Mouse (Mus musculus) ES-E14 (cell line): ENCODE measurements around the gene Rundc3b. TPM values are rescaled to one million over a fixed set of nuclear protein-coding genes. Genes with fewer than 3 reads are reported as not detected.

Experiments used
- DNase-seq: peaks from one replicate; pipeline ENCODE4 v3.0.0-alpha.2; 2013; ENCODE audit warnings: low read depth, low spot score
- H3K27ac ChIP-seq: 2 replicates; pipeline ENCODE4 v1.5.1; 2012; ENCODE audit warnings: low read depth, mild to moderate bottlenecking, low read length, moderate library complexity, mixed read lengths; ENCODE audit not compliant: poor library complexity, insufficient read depth, severe bottlenecking
- H3K36me3 ChIP-seq: 2 replicates; pipeline ENCODE4 v1.6.1; 2012; ENCODE audit warnings: mild to moderate bottlenecking, low read length, moderate library complexity, mixed read lengths; ENCODE audit not compliant: control insufficient read depth, poor library complexity, insufficient read depth, severe bottlenecking
- H3K4me1 ChIP-seq, 2 experiments: fragments of 150-350 bp in 1 of 2; sonication (generic) in 1 of 2; 2 replicates each; pipeline ENCODE4 v1.6.1; 2012; ENCODE audit warnings: low read length in 2 of 2, mild to moderate bottlenecking in 1 of 2, mixed read lengths in 1 of 2; ENCODE audit not compliant: control insufficient read depth in 2 of 2, insufficient read depth in 2 of 2, poor library complexity in 1 of 2
- H3K4me3 ChIP-seq, 2 experiments: fragments of 150-350 bp in 1 of 2; sonication (generic) in 1 of 2; 2 replicates each; pipeline ENCODE4 v1.5.1; 2012; ENCODE audit warnings: low read length in 2 of 2, low read depth in 1 of 2, mild to moderate bottlenecking in 1 of 2, mixed read lengths in 1 of 2; ENCODE audit not compliant: insufficient read depth in 1 of 2, poor library complexity in 1 of 2, severe bottlenecking in 1 of 2
- H3K9ac ChIP-seq: 2 replicates; pipeline ENCODE4 v1.6.1; 2012; ENCODE audit warnings: low read depth, mild to moderate bottlenecking, low read length, mixed read lengths; ENCODE audit not compliant: poor library complexity, insufficient read depth, severe bottlenecking
- H3K9me3 ChIP-seq: fragments of 150-350 bp; sonication (generic); 2 replicates; pipeline ENCODE4 v1.6.1; 2012; ENCODE audit warnings: low read depth, mild to moderate bottlenecking, low read length; ENCODE audit not compliant: control insufficient read depth, insufficient read depth
- CHD2 ChIP-seq: IDR thresholded peaks from 2 replicates; pipeline ENCODE4 v1.6.1; 2014; ENCODE audit warnings: mild to moderate bottlenecking, low read depth, low read length, inconsistent platforms
- HCFC1 ChIP-seq: IDR thresholded peaks from 2 replicates; pipeline ENCODE4 v1.6.1; 2012; ENCODE audit warnings: low read length, inconsistent platforms, borderline replicate concordance; ENCODE audit not compliant: insufficient read depth
- MAFK ChIP-seq: IDR thresholded peaks from 2 replicates; pipeline ENCODE4 v1.6.1; 2014; ENCODE audit warnings: mild to moderate bottlenecking, low read depth, low read length, inconsistent platforms; ENCODE audit not compliant: insufficient read depth
- ZC3H11A ChIP-seq: IDR thresholded peaks from 2 replicates; pipeline ENCODE4 v1.6.1; 2012; ENCODE audit warnings: low read depth, mild to moderate bottlenecking, inconsistent platforms, low read length, borderline replicate concordance
- ZNF384 ChIP-seq: IDR thresholded peaks from 2 replicates; pipeline ENCODE4 v1.6.1; 2012; ENCODE audit warnings: low read depth, low read length, inconsistent platforms
- in situ Hi-C, 2 experiments: fragments of 600-800 bp; cut with MboI; formaldehyde crosslinking; loops; one replicate each; pipeline ENCODE4 v1.15.1; 2025; ENCODE audit warnings: low sequenced_read_pairs in 2 of 2, inconsistent platforms in 1 of 2; ENCODE audit not compliant: unreplicated experiment in 2 of 2
- total RNA-seq: library from RNA; depleted of rRNA; stranded (reverse); fragments of 300-350 nt; gene quantifications from 2 replicates; pipeline ENCODE4 v1.2.3, GENCODE M21; 2012

The Rundc3b gene
- total RNA-seq, 1 experiment: 2.5 TPM

DNA sequence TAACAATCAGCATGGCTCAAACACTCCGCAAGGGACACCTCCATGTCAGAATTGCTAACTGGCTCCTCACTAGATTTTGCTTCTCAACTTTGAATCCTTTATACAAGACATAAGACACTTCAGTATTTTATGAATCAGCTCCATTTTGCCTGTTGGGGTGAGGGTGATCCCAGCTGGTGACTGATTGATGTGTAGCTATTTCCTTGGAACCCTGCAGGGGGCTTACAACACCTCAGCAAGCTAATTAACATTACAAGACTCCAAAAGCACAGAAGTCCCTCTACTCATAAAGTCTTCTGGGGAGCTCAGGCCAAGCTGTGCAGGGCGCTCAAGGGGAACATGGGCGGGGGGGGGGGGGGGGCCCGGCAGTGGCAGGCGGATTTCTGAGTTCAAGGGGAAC is 78.2 kb downstream of the Rundc3b start:
- in situ Hi-C loops: no loop called here
- Histone ChIP-seq H3K27ac (no peak overlapping the region), H3K36me3 (no peaks in the 10 kb centered on the region), H3K4me3 (no peak overlapping the region), H3K4me1 (peaks cover 0 to 2% of the 10 kb centered on the region in 2 experiments; a peak in 1 of 4 replicates), H3K9ac (no peak overlapping the region), H3K9me3 (no peaks in the 10 kb centered on the region)
- peak; percentile 55 for DNase-seq
- no peak for TF ChIP-seq ZNF384
- no peak for TF ChIP-seq CHD2
- TF ChIP-seq MAFK: no peak
- no peak for TF ChIP-seq ZC3H11A
- TF ChIP-seq HCFC1: no peak

DNA sequence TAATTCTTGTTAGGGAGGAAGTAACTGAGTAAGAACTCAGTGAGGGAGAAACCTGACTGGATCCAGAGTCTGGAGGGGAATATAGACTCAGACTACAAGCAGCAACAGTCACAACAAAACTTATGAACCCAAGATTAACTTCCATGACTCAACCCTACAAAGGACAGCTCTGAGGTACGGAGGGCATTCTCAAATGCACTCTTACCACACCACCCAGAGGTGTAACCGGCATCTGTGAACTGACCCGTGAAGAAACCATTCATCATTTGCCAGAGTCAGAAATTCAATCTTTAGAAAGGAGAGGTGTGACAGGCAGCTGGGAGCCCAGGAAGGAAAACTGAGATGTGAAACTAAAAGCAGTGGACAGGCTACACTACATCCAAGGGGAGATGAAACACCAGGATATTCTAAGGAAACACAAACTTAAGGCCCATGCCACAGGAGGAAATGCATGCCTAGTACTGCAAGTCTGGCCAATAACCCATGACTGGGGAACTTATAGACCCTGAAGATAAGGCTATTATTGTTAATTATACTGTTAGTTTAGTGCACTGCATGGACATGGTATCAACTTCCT is 80.0 kb downstream of the Rundc3b start:
- H3K27ac ChIP-seq: no peak overlapping the region
- no peaks in the 10 kb centered on the region for H3K9me3 ChIP-seq
- H3K36me3 ChIP-seq: no peaks in the 10 kb centered on the region
- TF ChIP-seq HCFC1 (no peak), MAFK (no peak)
- no peak overlapping the region for H3K9ac ChIP-seq
- H3K4me1 ChIP-seq: peaks cover 0 to 2% of the 10 kb centered on the region in 2 experiments; a peak in 1 of 4 replicates
- in situ Hi-C loops: no loop called here
- no peak overlapping the region for H3K4me3 ChIP-seq
- no peak for DNase-seq

DNA sequence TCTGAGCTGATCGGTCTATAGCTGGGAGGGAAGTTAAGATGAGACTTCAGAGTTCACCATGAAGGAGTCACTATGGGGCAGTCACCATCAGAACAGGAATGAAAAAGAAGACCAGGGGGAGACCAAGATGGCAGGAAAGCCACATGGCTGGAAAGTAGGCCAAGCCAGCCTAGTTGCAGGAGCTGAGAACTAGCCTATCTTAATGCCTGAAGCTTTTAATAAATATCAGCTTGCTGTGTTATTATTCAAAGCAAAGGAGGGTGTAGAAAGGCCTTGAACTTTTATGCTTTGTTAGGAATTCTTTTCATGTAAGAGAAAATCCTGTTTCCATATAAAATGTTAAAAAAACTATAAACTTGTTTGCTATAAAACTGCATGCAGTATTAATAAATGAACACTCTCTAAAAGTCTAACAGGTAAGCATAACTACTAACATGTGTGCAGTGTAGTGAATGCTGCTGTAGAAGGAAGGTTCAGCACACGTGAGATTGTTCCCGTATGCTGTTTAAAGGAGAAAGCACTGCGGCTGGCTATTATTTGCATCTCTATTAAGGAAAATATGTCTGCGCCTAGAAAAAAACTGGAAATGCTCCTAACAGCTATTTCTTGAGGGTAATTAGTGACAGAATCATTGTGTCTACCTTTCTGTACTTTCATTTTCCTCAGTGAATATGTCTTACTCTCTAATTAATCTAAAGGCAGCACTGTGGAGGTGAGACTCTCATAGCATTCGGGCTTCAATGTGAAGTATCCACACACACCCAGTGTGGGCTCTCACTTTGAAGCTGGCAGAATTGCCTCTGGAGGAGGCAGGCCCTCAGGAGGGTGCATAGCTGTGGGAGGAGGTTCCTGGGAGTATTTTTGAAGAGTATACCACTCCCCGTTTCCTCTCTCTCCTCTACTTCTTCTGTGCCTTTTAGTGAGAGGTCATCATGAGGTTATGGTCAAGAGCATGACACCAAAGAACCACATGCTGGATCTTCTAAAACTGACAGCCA is 81.3 kb downstream of the Rundc3b start:
- DNase-seq: no peak

DNA sequence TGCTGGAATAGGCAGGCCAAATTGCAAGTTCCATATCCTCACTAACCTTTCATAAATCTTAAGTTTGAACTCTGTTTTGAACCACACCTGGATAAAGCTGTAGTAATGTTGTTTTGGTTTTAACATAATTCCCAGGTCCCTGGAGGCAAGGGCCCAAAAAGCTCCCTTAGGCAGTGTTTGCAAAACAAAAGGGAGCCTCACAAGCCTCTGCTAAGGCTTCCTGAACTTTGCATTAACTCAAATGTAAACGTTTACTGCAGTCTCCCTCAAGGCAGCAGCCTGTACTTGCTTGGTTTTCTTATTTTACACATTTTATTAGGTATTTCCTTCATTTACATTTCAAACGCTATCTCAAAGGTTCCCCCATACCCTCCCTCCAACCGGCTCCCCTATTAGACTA is 103.7 kb downstream of the Rundc3b start:
- in situ Hi-C loops: no loop called here
- TF ChIP-seq HCFC1: no peak
- no peak for TF ChIP-seq MAFK
- TF ChIP-seq ZNF384: no peak
- no peak for TF ChIP-seq CHD2
- no peak for TF ChIP-seq ZC3H11A
- Histone ChIP-seq H3K27ac (no peak overlapping the region), H3K4me3 (no peak overlapping the region), H3K4me1 (no peaks in the 10 kb centered on the region), H3K36me3 (no peaks in the 10 kb centered on the region), H3K9ac (no peak overlapping the region), H3K9me3 (no peaks in the 10 kb centered on the region)
- DNase-seq: peak; percentile 17

More for the DNA sequence above, 81.3 kb downstream of the Rundc3b start:
- Histone ChIP-seq H3K9ac (no peak overlapping the region), H3K27ac (no peak overlapping the region), H3K36me3 (no peaks in the 10 kb centered on the region), H3K4me3 (no peak overlapping the region), H3K9me3 (no peaks in the 10 kb centered on the region), H3K4me1 (peaks cover 0 to 2% of the 10 kb centered on the region in 2 experiments; a peak in 1 of 4 replicates)
- in situ Hi-C loops: no loop called here
- TF ChIP-seq MAFK: no peak
- no peak for TF ChIP-seq CHD2
- no peak for TF ChIP-seq ZC3H11A
- TF ChIP-seq ZNF384: no peak
- no peak for TF ChIP-seq HCFC1
